Comparison of ENCODE assay signal across 28 mouse cellular contexts in genomic region chr6:145909943-145910342, GRCm38 (mm10). TPM values are rescaled to one million over a fixed set of nuclear protein-coding genes. Genes with fewer than 3 reads are reported as not detected.
DNase-seq lines count a peak whose midpoint lies in the region; ATAC-seq lines count a peak whose summit lies in the region.
"Had no signal": no experiment of that assay in that cellular context is flagged by ENCODE, and none has a peak within 500 bp of the region (broad histone marks: within the 10 kb centered on the region; RNA-seq: fewer than 3 reads in every experiment).

No protein-coding gene starts in this region.

- H3K27me3 ChIP-seq in splenic B cell, adult 2 months (ENCODE audit: control insufficient read depth, insufficient read depth, low read length, poor library complexity, severe bottlenecking), result no peaks in the 10 kb centered on the region
- H3K27me3 ChIP-seq: embryonic facial prominence, embryonic 12.5 days; embryonic facial prominence, embryonic 15.5 days; heart, embryonic 13.5 days; hindbrain, embryonic 13.5 days had no signal

- intact Hi-C loops in heart, postnatal 25 days (cut with DNase I), result no loop called here

- ATAC-seq in common myeloid progenitor, adult 5-6 weeks (replicated peaks; ENCODE audit: low read depth, poor library complexity, severe bottlenecking), result peak; percentile 81
- peak; percentile 59; the same call in 1 of the 2 replicates for ATAC-seq in megakaryocyte, adult 5-6 weeks (ENCODE audit: poor library complexity, severe bottlenecking)
- ATAC-seq: CD4-positive, CD25-positive, alpha-beta regulatory T cell, adult 4 months; forebrain, embryonic 14.5 days; forebrain, postnatal 0 days; hindbrain, embryonic 16.5 days had no signal

- no peaks in the 10 kb centered on the region for H3K36me3 ChIP-seq in splenic B cell, adult 2 months (ENCODE audit: control insufficient read depth, insufficient read depth, low read length, poor library complexity, severe bottlenecking)
- H3K36me3 ChIP-seq: embryonic facial prominence, embryonic 12.5 days; embryonic facial prominence, embryonic 15.5 days; heart, embryonic 10.5 days; heart, embryonic 13.5 days; hindbrain, embryonic 10.5 days; hindbrain, embryonic 13.5 days had no signal

- DNase-seq in heart, adult 11 months, result peak; percentile 55
- no peak for DNase-seq in heart, postnatal 25 days (ENCODE audit: low spot score)
- peak; percentile 46 for DNase-seq in splenic B cell, adult 2 months (ENCODE audit: low read depth, low spot score)
- DNase-seq in lung, postnatal 36 days, result no peak
- DNase-seq in cerebellum, adult 18-20 months, result no peak
- no peak for DNase-seq in spleen, postnatal 36 days (ENCODE audit: low spot score in 2 of 2)
- DNase-seq: adrenal gland, adult 2 months; adrenal gland, postnatal 14 days; cerebellum, adult 11 months; cerebellum, adult 9-10 months; cerebellum, postnatal 14 days; forebrain, postnatal 0 days; gastrocnemius, adult 2 months; gastrocnemius, postnatal 14 days; heart, adult 2 months; heart, postnatal 14 days had no signal

RNA-seq across cellular contexts. Expression of gene Sspn, which starts 21.5 kb away (rescaled TPM):
- total RNA-seq in heart, postnatal 25 days (2021), result 100 to 1,000 TPM; 136 to 145 TPM
- total RNA-seq in common myeloid progenitor, adult 5-6 weeks (2017), result not detected in 2 replicates
- not detected in 2 replicates for total RNA-seq in megakaryocyte, adult 5-6 weeks (2015)
- total RNA-seq in megakaryocyte, adult 5-6 weeks (2017), result not detected in 2 replicates
- total RNA-seq: MEL had no signal

RNA-seq across cellular contexts. Expression of gene Bhlhe41, which starts 44.6 kb away (rescaled TPM):
- total RNA-seq in heart, postnatal 25 days (2021), result 10 to 100 TPM; 12.5 to 26.5 TPM
- total RNA-seq in common myeloid progenitor, adult 5-6 weeks (2017), result under 0.01 TPM in 1 of 2 replicates, not detected in the other
- 0.02 TPM in 1 of 2 replicates, not detected in the other for total RNA-seq in megakaryocyte, adult 5-6 weeks (2015)
- not detected in 2 replicates for total RNA-seq in megakaryocyte, adult 5-6 weeks (2017)
- total RNA-seq: MEL had no signal

Comparison
In these comparisons a context has a peak if more than half of its experiments do, and no peak if none do; other contexts are left out.
1. DNase-seq: peak in heart, adult 11 months (single experiment) and splenic B cell, adult 2 months (single experiment); none in heart, postnatal 25 days (single experiment), lung, postnatal 36 days (single experiment), cerebellum, adult 18-20 months (0 of 2) and spleen, postnatal 36 days (0 of 2).
2. RNA of gene Sspn, which starts 21.5 kb away (total RNA-seq): 136 to 145 TPM in heart, postnatal 25 days; not detected in common myeloid progenitor, adult 5-6 weeks and not detected in megakaryocyte, adult 5-6 weeks; every median in the first group is over 100 times any median in the second.
3. RNA of gene Bhlhe41, which starts 44.6 kb away (total RNA-seq): 12.5 to 26.5 TPM in heart, postnatal 25 days; under 0.01 TPM in common myeloid progenitor, adult 5-6 weeks and 0.02 TPM in megakaryocyte, adult 5-6 weeks; every median in the first group is over 10 times any median in the second.